Mouse (Mus musculus): ENCODE results near the gene Cic.

DNA sequence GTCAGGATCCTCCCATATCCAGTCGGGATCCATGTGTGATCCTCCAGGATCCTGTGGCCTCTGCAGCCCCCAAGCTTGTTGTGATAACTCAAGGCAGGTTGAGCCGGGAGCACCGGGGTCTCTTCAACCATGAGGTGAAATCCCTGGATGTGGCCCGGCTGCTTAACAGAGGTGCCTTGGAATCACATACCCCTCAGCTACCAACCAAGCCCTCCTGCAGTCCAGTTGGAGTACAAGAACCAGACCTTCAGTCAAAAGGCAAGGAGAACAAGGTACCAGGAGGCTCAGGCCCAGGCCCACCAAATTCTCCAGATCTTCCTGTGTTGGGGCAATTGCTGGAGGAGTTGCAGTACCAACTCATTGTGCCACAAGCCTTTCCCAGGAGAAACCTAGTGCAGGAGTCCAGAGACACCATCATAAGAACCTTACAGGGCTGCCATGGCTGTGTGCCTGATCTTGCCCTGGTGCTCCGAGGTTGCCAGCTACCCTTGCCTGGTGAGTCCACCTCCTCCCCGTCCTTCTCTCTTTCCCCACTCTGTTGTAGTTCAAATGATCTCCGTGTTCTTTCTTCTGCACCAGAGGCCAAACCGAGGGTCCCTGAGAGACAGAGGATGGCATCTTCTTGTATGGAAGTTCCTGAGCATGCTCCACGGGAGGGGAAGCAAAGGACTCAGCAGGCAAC lies 35.6 kb downstream of the Cic start:
- no peak for TF ChIP-seq POLR2A (IDR thresholded peaks at IDR 0.05; ENCODE audit: insufficient read depth, low read depth, low read length)
- no peak for TF ChIP-seq CTCF (IDR thresholded peaks at IDR 0.05)
- TF ChIP-seq EP300 (IDR thresholded peaks at IDR 0.05; ENCODE audit: insufficient read depth, low read depth, low read length): no peak

Data from heart, adult 2 months (tissue).